Mouse (Mus musculus): Measurements from ENCODE around the gene Lyrm7.

GRCm38 (mm10) chr11:54882671-54883070 is 22.0 kb upstream of the Lyrm7 start:
- TF ChIP-seq CTCF (IDR thresholded peaks at IDR 0.05; ENCODE audit: low read depth, low read length) (no peak), POLR2A (IDR thresholded peaks at IDR 0.05; ENCODE audit: insufficient read depth, low read length) (no peak)
